Mouse (Mus musculus) midbrain, embryonic 16.5 days (tissue): ENCODE measurements around the gene Best2. TPM values are rescaled to one million over a fixed set of nuclear protein-coding genes. Genes with fewer than 3 reads are reported as not detected.

ENCODE experiments used
- ATAC-seq: fragments of 200-750 bp; cut with Nextera tagmentation; 2 replicates; pipeline ENCODE4 v1.8.0; 2017; ENCODE audit warnings: moderate TSS enrichment
- H3K27ac ChIP-seq: fragments of 300-500 bp; sonication (generic); 2 replicates; pipeline ENCODE4 v1.5.1; 2014; ENCODE audit warnings: mild to moderate bottlenecking, low read length, mixed read lengths
- H3K27me3 ChIP-seq: fragments of 300-500 bp; sonication (generic); 2 replicates; pipeline ENCODE4 v1.6.1; 2014; ENCODE audit warnings: low read depth, low read length, mixed read lengths; ENCODE audit not compliant: control insufficient read depth, insufficient read depth
- H3K36me3 ChIP-seq: fragments of 300-500 bp; sonication (generic); 2 replicates; pipeline ENCODE4 v1.6.1; 2014; ENCODE audit warnings: mild to moderate bottlenecking, low read length, moderate library complexity, mixed read lengths; ENCODE audit not compliant: control insufficient read depth, insufficient read depth
- H3K4me1 ChIP-seq: fragments of 300-500 bp; sonication (generic); 2 replicates; pipeline ENCODE4 v1.6.1; 2014; ENCODE audit warnings: mild to moderate bottlenecking, low read length, mixed read lengths; ENCODE audit not compliant: control insufficient read depth, insufficient read depth
- H3K4me2 ChIP-seq: fragments of 300-500 bp; sonication (generic); 2 replicates; pipeline ENCODE4 v1.6.1; 2014; ENCODE audit warnings: mild to moderate bottlenecking, low read length, mixed read lengths
- H3K4me3 ChIP-seq: fragments of 300-500 bp; sonication (generic); 2 replicates; pipeline ENCODE4 v1.5.1; 2014; ENCODE audit warnings: low read depth, mild to moderate bottlenecking, low read length, moderate library complexity, mixed read lengths
- H3K9ac ChIP-seq: fragments of 300-500 bp; sonication (generic); 2 replicates; pipeline ENCODE4 v1.6.1; 2014; ENCODE audit warnings: low read depth, low read length, mixed read lengths
- H3K9me3 ChIP-seq: fragments of 300-500 bp; sonication (generic); replicated peaks from 2 replicates; pipeline ENCODE4 v1.6.1; 2014; ENCODE audit warnings: mild to moderate bottlenecking, low read length, mixed read lengths; ENCODE audit not compliant: control insufficient read depth, poor library complexity, severe bottlenecking
- WGBS: fragments of 180-500 bp; shearing (Covaris S2); extraction: QIAGEN DNeasy Blood & Tissue Kit; methylation state at CpG from one replicate; pipeline ENCODE4 v1.1.7; 2014; 5-methylcytosine and 5-hydroxymethylcytosine counted together
- polyA plus RNA-seq: library from polyadenylated mRNA; unstranded; fragments of >200 nt; fragmentation: Nextera tagmentation; extraction: Ambion mirVana; gene quantifications from 2 replicates; pipeline ENCODE4 v1.2.1, GENCODE M21; 2015

The Best2 gene
- polyA plus RNA-seq, 1 experiment from 2014 or later = not detected

DNA sequence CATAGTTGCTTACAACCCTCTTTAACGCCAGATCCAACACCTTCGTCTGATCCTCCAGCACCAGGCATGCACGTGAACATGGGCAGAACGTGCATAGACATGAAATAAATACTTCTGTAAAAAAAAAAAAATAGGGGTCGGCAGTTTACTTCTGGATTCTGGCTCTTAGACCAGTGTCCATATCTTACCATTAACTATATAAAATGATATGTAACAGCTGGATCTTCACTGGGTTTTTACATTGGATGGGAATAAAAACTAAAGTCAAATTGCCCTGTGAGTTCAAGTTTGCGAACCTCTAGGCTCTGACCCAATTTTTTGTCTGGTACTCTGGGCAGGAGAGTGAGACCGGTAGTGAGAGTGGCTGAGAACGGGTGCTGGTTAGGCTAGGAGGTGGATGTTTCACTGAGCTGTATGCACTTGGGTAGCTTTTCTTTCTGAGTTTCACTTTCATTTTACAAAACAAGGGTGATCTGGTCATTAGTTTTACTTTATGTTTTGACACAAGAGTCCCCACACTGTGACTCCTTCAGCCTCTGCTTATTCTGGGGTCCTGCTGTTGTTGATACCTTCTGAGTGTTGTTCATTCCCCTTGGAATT is 39.7 kb downstream of the Best2 start:
- Histone ChIP-seq H3K27me3 (0 out of 2 replicates have a peak, but pooled peaks cover 3% of the 10 kb centered on the region), H3K36me3 (peaks cover 16% of the 10 kb centered on the region), H3K9me3 (no peaks in the 10 kb centered on the region), H3K4me2 (no peak overlapping the region), H3K4me3 (no peak overlapping the region), H3K27ac (no peak overlapping the region), H3K9ac (no peak overlapping the region), H3K4me1 (peaks cover 54% of the 10 kb centered on the region)
- WGBS = 81% methylated on average over 8 of the region's 8 CpGs
- no peak for ATAC-seq

DNA sequence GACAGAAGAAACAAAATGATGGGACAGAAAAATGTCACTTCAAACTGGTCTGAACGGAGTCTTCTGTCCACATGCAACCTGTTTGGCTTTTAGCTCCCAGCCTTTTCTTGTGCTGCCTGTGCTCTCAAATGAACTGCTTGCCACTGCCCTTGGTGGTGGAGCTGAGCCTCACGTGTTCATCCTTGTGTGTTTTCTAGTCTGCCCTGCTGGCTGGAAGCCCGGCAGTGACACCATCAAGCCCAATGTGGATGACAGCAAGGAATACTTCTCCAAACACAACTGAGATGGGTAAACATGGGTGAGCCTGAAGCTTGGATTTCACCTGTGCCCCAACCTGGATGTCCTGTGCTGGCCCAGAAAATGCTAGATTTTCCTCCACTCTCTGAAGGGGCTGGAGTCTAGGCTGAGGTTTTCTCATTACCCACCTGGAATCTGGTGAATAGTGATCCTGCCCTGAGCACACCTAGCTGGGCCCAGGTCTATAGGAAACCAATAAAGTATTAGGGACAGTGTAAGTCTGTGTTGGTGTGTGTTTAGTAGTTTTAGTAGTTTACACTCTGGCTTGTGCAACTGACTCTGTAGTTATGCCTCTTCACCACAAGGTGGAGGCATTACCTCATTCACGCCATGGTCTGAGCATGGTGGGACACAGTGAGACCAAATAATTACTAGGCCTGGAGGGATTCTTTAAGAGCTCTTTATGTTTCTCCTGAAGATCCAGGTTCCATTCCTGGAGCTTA is 40.4 kb downstream of the Best2 start:
- WGBS = 61% methylated on average over 4 of the region's 4 CpGs
- Histone ChIP-seq H3K4me2 (no peak overlapping the region), H3K9ac (no peak overlapping the region), H3K4me3 (no peak overlapping the region), H3K9me3 (no peaks in the 10 kb centered on the region), H3K36me3 (peaks cover 16% of the 10 kb centered on the region), H3K4me1 (peaks cover 48% of the 10 kb centered on the region), H3K27me3 (0 out of 2 replicates have a peak, but pooled peaks cover 3% of the 10 kb centered on the region), H3K27ac (no peak overlapping the region)
- 0 out of 2 replicates have a peak, but pooled peaks have one; percentile 3 for ATAC-seq

- Histone ChIP-seq H3K4me3 (no peak overlapping the region), H3K27ac (no peak overlapping the region), H3K9me3 (no peaks in the 10 kb centered on the region), H3K27me3 (0 out of 2 replicates have a peak, but pooled peaks cover 3% of the 10 kb centered on the region), H3K4me1 (peaks cover 48% of the 10 kb centered on the region), H3K4me2 (no peak overlapping the region), H3K9ac (no peak overlapping the region), H3K36me3 (peaks cover 16% of the 10 kb centered on the region)
- 89% methylated on average over 1 of the region's 1 CpGs for WGBS
- no peak for ATAC-seq
These were observed 41.3 kb downstream of the Best2 start for GRCm38 (mm10) chr8:84973079-84973478.

- Histone ChIP-seq H3K27me3 (no peaks in the 10 kb centered on the region), H3K36me3 (peaks cover 16% of the 10 kb centered on the region), H3K9me3 (no peaks in the 10 kb centered on the region), H3K9ac (peak overlapping the region; percentile 96), H3K4me2 (peak overlapping the region; percentile 97), H3K4me3 (peak overlapping the region; percentile 82), H3K4me1 (peaks cover 29% of the 10 kb centered on the region), H3K27ac (no peak overlapping the region)
- no peak for ATAC-seq
- 58% methylated on average over 5 of the region's 5 CpGs for WGBS
These were observed 43.4 kb downstream of the Best2 start for GRCm38 (mm10) chr8:84970913-84971312.

GRCm38 (mm10) chr8:84970135-84970790 is 44.1 kb downstream of the Best2 start:
- ATAC-seq = no peak
- H3K4me3 ChIP-seq = peak overlapping the region; percentile 82
- H3K36me3 ChIP-seq = peaks cover 16% of the 10 kb centered on the region
- peaks cover 28% of the 10 kb centered on the region for H3K4me1 ChIP-seq
- peak overlapping the region; percentile 93 for H3K27ac ChIP-seq
- peak overlapping the region; percentile 96 for H3K9ac ChIP-seq
- no peaks in the 10 kb centered on the region for H3K9me3 ChIP-seq
- no peaks in the 10 kb centered on the region for H3K27me3 ChIP-seq
- H3K4me2 ChIP-seq = peak overlapping the region; percentile 97
- WGBS = 4% methylated on average over 21 of the region's 21 CpGs

- peak; percentile 59 for ATAC-seq
These were observed 44.8 kb downstream of the Best2 start, which contains the start of the genes Gm49661, Prdx2 and Rnaseh2a for GRCm38 (mm10) chr8:84969241-84970134. Gm49661 (minus strand) TSS chr8:84969433. Prdx2 (plus strand) TSS chr8:84969587. Rnaseh2a (minus strand) TSS chr8:84969767.

GRCm38 (mm10) chr8:84968650-84969049 is 45.7 kb downstream of the Best2 start:
- H3K9ac ChIP-seq = peak overlapping the region; percentile 96
- H3K36me3 ChIP-seq = peaks cover 10% of the 10 kb centered on the region
- no peaks in the 10 kb centered on the region for H3K27me3 ChIP-seq
- WGBS = 20% methylated on average over 2 of the region's 2 CpGs
- peak overlapping the region; percentile 82 for H3K4me3 ChIP-seq
- H3K9me3 ChIP-seq = no peaks in the 10 kb centered on the region
- H3K4me1 ChIP-seq = peaks cover 26% of the 10 kb centered on the region
- peak overlapping the region; percentile 97 for H3K4me2 ChIP-seq
- ATAC-seq = no peak
- peak overlapping the region; percentile 93 for H3K27ac ChIP-seq

More at GRCm38 (mm10) chr8:84969241-84970134, 44.8 kb downstream of the Best2 start, which contains the start of the genes Gm49661, Prdx2 and Rnaseh2a:
- Histone ChIP-seq H3K9me3 (no peaks in the 10 kb centered on the region), H3K9ac (peak within 1 kb of the TSS; percentile 96), H3K27me3 (no peaks in the 10 kb centered on the region), H3K4me1 (peaks cover 26% of the 10 kb centered on the region), H3K4me3 (peak within 1 kb of the TSS; percentile 82), H3K27ac (peak within 1 kb of the TSS; percentile 93), H3K4me2 (peak within 1 kb of the TSS; percentile 97), H3K36me3 (peaks cover 14% of the 10 kb centered on the region)
- WGBS = under 1% methylated on average over 56 of the region's 56 CpGs

DNA sequence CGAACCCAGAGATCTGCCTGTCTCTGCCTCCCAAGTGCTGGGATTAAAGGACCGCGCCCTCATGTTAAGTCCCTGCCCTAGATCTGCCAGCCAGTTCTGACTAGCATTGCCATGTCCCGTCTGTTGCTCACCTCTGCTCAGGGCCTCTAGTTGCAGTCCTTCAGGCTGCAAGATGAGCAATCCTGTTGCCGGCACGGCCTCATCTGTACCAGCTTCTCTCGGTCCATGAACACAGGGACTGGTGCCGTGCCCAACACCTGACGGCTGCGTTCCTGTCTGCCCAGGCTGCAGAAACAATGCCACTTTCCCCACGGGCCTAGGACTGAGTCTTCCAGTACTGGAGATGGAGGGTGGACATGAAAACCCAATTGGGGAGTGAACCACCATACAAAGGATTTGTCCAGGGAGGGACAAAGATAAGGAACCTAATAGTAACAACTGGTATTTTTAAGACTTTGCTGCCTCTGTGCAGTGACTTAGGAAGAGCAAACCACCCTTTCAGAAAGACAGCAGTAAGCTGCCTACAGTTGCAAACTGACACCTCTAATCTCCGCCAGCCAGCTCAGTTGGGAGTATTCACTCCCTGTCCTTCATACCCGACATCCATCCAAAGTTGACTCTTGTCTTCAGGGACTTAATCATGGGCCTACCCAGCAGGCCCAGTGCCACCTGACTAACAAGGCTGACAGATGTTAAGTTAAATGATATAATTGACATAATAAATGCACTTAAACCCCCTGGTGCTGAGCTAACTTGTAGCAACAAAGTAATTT is 46.6 kb downstream of the Best2 start:
- Histone ChIP-seq H3K27ac (no peak overlapping the region), H3K27me3 (no peaks in the 10 kb centered on the region), H3K4me2 (no peak overlapping the region), H3K9ac (no peak overlapping the region), H3K4me1 (peaks cover 26% of the 10 kb centered on the region), H3K4me3 (no peak overlapping the region), H3K9me3 (no peaks in the 10 kb centered on the region), H3K36me3 (peaks cover 10% of the 10 kb centered on the region)
- ATAC-seq = no peak
- 87% methylated on average over 13 of the region's 13 CpGs for WGBS
